Comparison of ENCODE assay signal across 19 mouse cellular contexts in genomic region chr16:10453872-10454582, GRCm38 (mm10). TPM values are rescaled to one million over a fixed set of nuclear protein-coding genes. Genes with fewer than 3 reads are reported as not detected.
DNase-seq lines count a peak whose midpoint lies in the region; ATAC-seq and TF ChIP-seq lines count a peak whose summit lies in the region.
"Had no signal": no experiment of that assay in that cellular context is flagged by ENCODE, and none has a peak within 500 bp of the region (broad histone marks: within the 10 kb centered on the region; RNA-seq: fewer than 3 reads in every experiment).

No protein-coding gene starts in this region.

- H3K27ac ChIP-seq in lung, embryonic 16.5 days (ENCODE audit: low read length): 0 out of 2 replicates have a peak overlapping the region, but pooled peaks have one; percentile 79
- peak overlapping the region; percentile 9 for H3K27ac ChIP-seq in intestine, embryonic 16.5 days (ENCODE audit: low read length)
- H3K27ac ChIP-seq in limb, embryonic 12.5 days: peak overlapping the region; percentile 43; the same call in 1 of the 2 replicates
- H3K27ac ChIP-seq in midbrain, postnatal 0 days (ENCODE audit: low read depth, low read length): no peak overlapping the region
- H3K27ac ChIP-seq: forebrain, embryonic 15.5 days; heart, embryonic 10.5 days; heart, embryonic 15.5 days; hindbrain, embryonic 10.5 days; hindbrain, embryonic 14.5 days had no signal

- peaks cover 34% of the 10 kb centered on the region for H3K4me1 ChIP-seq in lung, embryonic 16.5 days (replicated peaks; ENCODE audit: control insufficient read depth, insufficient read depth, low read length)
- H3K4me1 ChIP-seq in intestine, embryonic 16.5 days (ENCODE audit: control insufficient read depth, insufficient read depth, low read length): peaks cover 8% of the 10 kb centered on the region
- peaks cover 21% of the 10 kb centered on the region for H3K4me1 ChIP-seq in limb, embryonic 12.5 days (replicated peaks)
- H3K4me1 ChIP-seq in midbrain, postnatal 0 days (ENCODE audit: insufficient read depth, low read length): no peaks in the 10 kb centered on the region
- H3K4me1 ChIP-seq: heart, embryonic 10.5 days had no signal

- no peak for DNase-seq in lung, postnatal 25 days (ENCODE audit: low spot score)
- DNase-seq in urinary bladder, adult 2 months (ENCODE audit: low spot score): no peak
- no peak for DNase-seq in midbrain, postnatal 0 days (ENCODE audit: low spot score)
- no peak for DNase-seq in adrenal gland, postnatal 4 days (ENCODE audit: low spot score in 2 of 2)
- DNase-seq: adrenal gland, adult 8-10 months; cerebellum, adult 18-20 months; cerebellum, adult 9-11 months; cerebellum, postnatal 36 days; gastrocnemius, postnatal 10 days; heart, adult 18-20 months had no signal

- no peaks in the 10 kb centered on the region for H3K27me3 ChIP-seq in lung, embryonic 16.5 days (ENCODE audit: control insufficient read depth, insufficient read depth, low read depth, low read length)
- no peaks in the 10 kb centered on the region for H3K27me3 ChIP-seq in intestine, embryonic 16.5 days (replicated peaks; ENCODE audit: control insufficient read depth, insufficient read depth, low read length)
- H3K27me3 ChIP-seq in limb, embryonic 12.5 days: no peaks in the 10 kb centered on the region
- H3K27me3 ChIP-seq in midbrain, postnatal 0 days (ENCODE audit: insufficient read depth, low read length): no peaks in the 10 kb centered on the region
- H3K27me3 ChIP-seq: forebrain, embryonic 15.5 days; heart, embryonic 15.5 days had no signal

- WGBS in lung, embryonic 16.5 days: 74% methylated on average over 6 of the region's 6 CpGs
- WGBS in intestine, embryonic 16.5 days: 56% methylated on average over 6 of the region's 6 CpGs
- 39% methylated on average over 6 of the region's 6 CpGs for WGBS in limb, embryonic 12.5 days
- 78% methylated on average over 6 of the region's 6 CpGs for WGBS in midbrain, postnatal 0 days

- no peak overlapping the region for H3K9ac ChIP-seq in lung, embryonic 16.5 days (ENCODE audit: low read length)
- H3K9ac ChIP-seq in intestine, embryonic 16.5 days (ENCODE audit: low read depth, low read length): no peak overlapping the region
- no peak overlapping the region for H3K9ac ChIP-seq in limb, embryonic 12.5 days (replicated peaks)
- H3K9ac ChIP-seq in midbrain, postnatal 0 days (replicated peaks; ENCODE audit: low read length, poor library complexity, severe bottlenecking): no peak overlapping the region
- H3K9ac ChIP-seq: forebrain, embryonic 15.5 days; heart, embryonic 15.5 days; hindbrain, embryonic 14.5 days had no signal

- H3K4me3 ChIP-seq in lung, embryonic 16.5 days (ENCODE audit: low read length): no peak overlapping the region
- H3K4me3 ChIP-seq in intestine, embryonic 16.5 days (ENCODE audit: low read length): no peak overlapping the region
- no peak overlapping the region for H3K4me3 ChIP-seq in limb, embryonic 12.5 days (replicated peaks)
- H3K4me3 ChIP-seq in midbrain, postnatal 0 days (ENCODE audit: low read depth, low read length): no peak overlapping the region
- H3K4me3 ChIP-seq: forebrain, embryonic 15.5 days; heart, embryonic 10.5 days; heart, embryonic 15.5 days; hindbrain, embryonic 10.5 days had no signal

- no peaks in the 10 kb centered on the region for H3K9me3 ChIP-seq in lung, embryonic 16.5 days (ENCODE audit: control insufficient read depth, low read length)
- H3K9me3 ChIP-seq in intestine, embryonic 16.5 days (ENCODE audit: control insufficient read depth, low read length): no peaks in the 10 kb centered on the region
- H3K9me3 ChIP-seq in limb, embryonic 12.5 days: no peaks in the 10 kb centered on the region
- no peaks in the 10 kb centered on the region for H3K9me3 ChIP-seq in midbrain, postnatal 0 days (ENCODE audit: low read length)
- H3K9me3 ChIP-seq: forebrain, embryonic 15.5 days; heart, embryonic 10.5 days; heart, embryonic 15.5 days; hindbrain, embryonic 10.5 days had no signal

- no peak overlapping the region for H3K4me2 ChIP-seq in lung, embryonic 16.5 days (ENCODE audit: low read depth, low read length)
- no peak overlapping the region for H3K4me2 ChIP-seq in intestine, embryonic 16.5 days (ENCODE audit: low read depth, low read length)
- H3K4me2 ChIP-seq in limb, embryonic 12.5 days: no peak overlapping the region; the same call in 1 of the 2 replicates
- no peak overlapping the region for H3K4me2 ChIP-seq in midbrain, postnatal 0 days (ENCODE audit: low read depth, low read length, poor library complexity, severe bottlenecking)
- H3K4me2 ChIP-seq: forebrain, embryonic 15.5 days; heart, embryonic 15.5 days; hindbrain, embryonic 14.5 days had no signal

- TF ChIP-seq CTCF in midbrain, postnatal 0 days (IDR thresholded peaks at IDR 0.05): no peak

- no peaks in the 10 kb centered on the region for H3K36me3 ChIP-seq in lung, embryonic 16.5 days (ENCODE audit: control insufficient read depth, insufficient read depth, low read length)
- no peaks in the 10 kb centered on the region for H3K36me3 ChIP-seq in intestine, embryonic 16.5 days (ENCODE audit: control insufficient read depth, insufficient read depth, low read length)
- no peaks in the 10 kb centered on the region for H3K36me3 ChIP-seq in limb, embryonic 12.5 days
- H3K36me3 ChIP-seq in midbrain, postnatal 0 days (ENCODE audit: insufficient read depth, low read length): no peaks in the 10 kb centered on the region
- H3K36me3 ChIP-seq: forebrain, embryonic 15.5 days; heart, embryonic 10.5 days; heart, embryonic 15.5 days; hindbrain, embryonic 10.5 days had no signal

- ATAC-seq in lung, embryonic 16.5 days (ENCODE audit: low read depth): no peak
- ATAC-seq in intestine, embryonic 16.5 days: peak; percentile 57; the same call in 1 of the 2 replicates
- ATAC-seq in limb, embryonic 12.5 days (ENCODE audit: insufficient number of reproducible peaks, insufficient read depth, low FRiP score, low TSS enrichment, low read depth): peak; percentile 63
- no peak for ATAC-seq in midbrain, postnatal 0 days (ENCODE audit: low FRiP score)
- ATAC-seq: forebrain, embryonic 15.5 days had no signal

RNA-seq across cellular contexts. Expression of gene Tvp23a, which starts 6.9 kb away (rescaled TPM):
- polyA plus RNA-seq in lung, embryonic 16.5 days (2015; fragmentation: Nextera tagmentation; extraction: Ambion mirVana): 7.8 and 8.1 TPM in 2 replicates
- polyA plus RNA-seq in intestine, embryonic 16.5 days (2015; fragmentation: Nextera tagmentation; extraction: Ambion mirVana): 6.5 and 6.8 TPM in 2 replicates
- polyA plus RNA-seq in limb, embryonic 12.5 days (2016; fragmentation: Nextera tagmentation; extraction: Ambion mirVana): 24.0 and 25.0 TPM in 2 replicates
- 4.9 and 6.1 TPM in 2 replicates for polyA plus RNA-seq in urinary bladder, adult 2 months (2012; rRNA removed)
- 77.6 and 82.0 TPM in 2 replicates for total RNA-seq in midbrain, postnatal 0 days (2014; rRNA removed)
- polyA plus RNA-seq in midbrain, postnatal 0 days (2015; fragmentation: Nextera tagmentation; extraction: Ambion mirVana): 44.1 and 46.8 TPM in 2 replicates
- total RNA-seq in adrenal gland, postnatal 4 days (2021): 1 to 10 TPM; 4.7 to 4.8 TPM

RNA-seq across cellular contexts. Expression of gene Ciita, which starts 25.8 kb away (rescaled TPM):
- 0.92 and 1.4 TPM in 2 replicates for polyA plus RNA-seq in lung, embryonic 16.5 days (2015; fragmentation: Nextera tagmentation; extraction: Ambion mirVana)
- polyA plus RNA-seq in intestine, embryonic 16.5 days (2015; fragmentation: Nextera tagmentation; extraction: Ambion mirVana): 0.49 and 0.77 TPM in 2 replicates
- 0.36 and 0.38 TPM in 2 replicates for polyA plus RNA-seq in limb, embryonic 12.5 days (2016; fragmentation: Nextera tagmentation; extraction: Ambion mirVana)
- 3.0 and 4.2 TPM in 2 replicates for polyA plus RNA-seq in urinary bladder, adult 2 months (2012; rRNA removed)
- total RNA-seq in midbrain, postnatal 0 days (2014; rRNA removed): under 0.01 and 0.09 TPM in 2 replicates
- 0.26 and 0.27 TPM in 2 replicates for polyA plus RNA-seq in midbrain, postnatal 0 days (2015; fragmentation: Nextera tagmentation; extraction: Ambion mirVana)
- total RNA-seq in adrenal gland, postnatal 4 days (2021): under 1 TPM; 0.37 to 0.56 TPM

RNA-seq across cellular contexts. Expression of gene Nubp1, which starts 42.3 kb away (rescaled TPM):
- 59.7 and 59.9 TPM in 2 replicates for polyA plus RNA-seq in lung, embryonic 16.5 days (2015; fragmentation: Nextera tagmentation; extraction: Ambion mirVana)
- 52.0 and 52.6 TPM in 2 replicates for polyA plus RNA-seq in intestine, embryonic 16.5 days (2015; fragmentation: Nextera tagmentation; extraction: Ambion mirVana)
- polyA plus RNA-seq in limb, embryonic 12.5 days (2016; fragmentation: Nextera tagmentation; extraction: Ambion mirVana): 80.4 and 82.7 TPM in 2 replicates
- 24.2 and 31.7 TPM in 2 replicates for polyA plus RNA-seq in urinary bladder, adult 2 months (2012; rRNA removed)
- total RNA-seq in midbrain, postnatal 0 days (2014; rRNA removed): 33.0 and 37.8 TPM in 2 replicates
- 36.1 and 40.3 TPM in 2 replicates for polyA plus RNA-seq in midbrain, postnatal 0 days (2015; fragmentation: Nextera tagmentation; extraction: Ambion mirVana)
- 10 to 100 TPM; 22.2 to 23.4 TPM for total RNA-seq in adrenal gland, postnatal 4 days (2021)

RNA-seq across cellular contexts. Expression of gene Tekt5, which starts 58.7 kb away (rescaled TPM):
- 2.9 and 4.2 TPM in 2 replicates for polyA plus RNA-seq in lung, embryonic 16.5 days (2015; fragmentation: Nextera tagmentation; extraction: Ambion mirVana)
- 0.27 and 0.35 TPM in 2 replicates for polyA plus RNA-seq in intestine, embryonic 16.5 days (2015; fragmentation: Nextera tagmentation; extraction: Ambion mirVana)
- polyA plus RNA-seq in limb, embryonic 12.5 days (2016; fragmentation: Nextera tagmentation; extraction: Ambion mirVana): 0.19 TPM in 1 of 2 replicates, not detected in the other
- polyA plus RNA-seq in urinary bladder, adult 2 months (2012; rRNA removed): 1.3 and 1.4 TPM in 2 replicates
- 9.4 and 11.2 TPM in 2 replicates for total RNA-seq in midbrain, postnatal 0 days (2014; rRNA removed)
- polyA plus RNA-seq in midbrain, postnatal 0 days (2015; fragmentation: Nextera tagmentation; extraction: Ambion mirVana): 29.3 and 33.7 TPM in 2 replicates
- total RNA-seq in adrenal gland, postnatal 4 days (2021): under 1 TPM in 1 of 2 experiments, not detected in 1; 0.28 TPM
- total RNA-seq: adrenal gland, adult 8-10 months; heart, adult 18-20 months; heart, postnatal 25 days had no signal

Comparison
In these comparisons a context has a peak if more than half of its experiments do, and no peak if none do; other contexts are left out.
1. ATAC-seq: peak in intestine, embryonic 16.5 days (single experiment) and limb, embryonic 12.5 days (single experiment); none in lung, embryonic 16.5 days (single experiment) and midbrain, postnatal 0 days (single experiment).